Mouse (Mus musculus) CH12.LX (cell line): ENCODE data around the gene Ap1m1. TPM values are rescaled to one million over a fixed set of nuclear protein-coding genes. Genes with fewer than 3 reads are reported as not detected.

Experiments used
- DNase-seq: peaks from one replicate; pipeline ENCODE4 v3.0.0-alpha.2; 2013; ENCODE audit errors: extremely low read depth
- H3K27ac ChIP-seq: 2 replicates; pipeline ENCODE4 v1.5.1; 2012; ENCODE audit warnings: low read depth, mild to moderate bottlenecking, control low read depth, moderate library complexity; ENCODE audit not compliant: insufficient read depth
- H3K27me3 ChIP-seq: replicated peaks from 2 replicates; pipeline ENCODE3; 2012; ENCODE audit warnings: inconsistent platforms
- H3K36me3 ChIP-seq, 2 experiments: replicated peaks in 1 of 2; 2 replicates each; pipeline versions ENCODE3 to v1.6.1; 2012; ENCODE audit warnings: inconsistent platforms in 1 of 2, low read length in 1 of 2, mild to moderate bottlenecking in 1 of 2, mixed read lengths in 1 of 2, moderate library complexity in 1 of 2; ENCODE audit not compliant: control insufficient read depth in 1 of 2, insufficient read depth in 1 of 2
- H3K4me1 ChIP-seq, 2 experiments: 2 replicates each; pipeline ENCODE4 v1.6.1; 2012; ENCODE audit warnings: inconsistent platforms in 1 of 2, moderate library complexity in 1 of 2; ENCODE audit not compliant: insufficient read depth in 2 of 2, control insufficient read depth in 1 of 2
- H3K4me2 ChIP-seq: 2 replicates; pipeline ENCODE4 v1.6.1; 2012; ENCODE audit warnings: low read depth, mild to moderate bottlenecking, control low read depth; ENCODE audit not compliant: poor library complexity, insufficient read depth, severe bottlenecking
- H3K4me3 ChIP-seq, 3 experiments: fragments of 150-350 bp in 1 of 3; sonication (generic) in 1 of 3; replicated peaks in 1 of 3; 2 replicates each; pipeline versions ENCODE3 to v1.5.1; 2011 to 2012; ENCODE audit warnings: low read depth in 2 of 3, low read length in 2 of 3, mild to moderate bottlenecking in 2 of 3, moderate library complexity in 2 of 3, control low read depth in 1 of 3, improper control_type of control experiment in 1 of 3, inconsistent platforms in 1 of 3, mixed read lengths in 1 of 3; ENCODE audit not compliant: poor library complexity in 1 of 3
- H3K79me2 ChIP-seq: replicated peaks from 2 replicates; pipeline ENCODE4 v1.6.1; 2012; ENCODE audit warnings: mild to moderate bottlenecking, moderate library complexity; ENCODE audit not compliant: control insufficient read depth, poor library complexity, insufficient read depth, severe bottlenecking; ENCODE audit errors: extremely low read depth
- H3K9ac ChIP-seq: 2 replicates; pipeline ENCODE4 v1.6.1; 2012; ENCODE audit warnings: low read depth, mild to moderate bottlenecking, control low read depth, moderate library complexity; ENCODE audit not compliant: insufficient read depth
- H3K9me3 ChIP-seq: replicated peaks from 2 replicates; pipeline ENCODE3; 2012; ENCODE audit warnings: low read length, inconsistent platforms, mixed read lengths
- BHLHE40 ChIP-seq: IDR thresholded peaks from 2 replicates; pipeline ENCODE4 v1.6.1; 2011; ENCODE audit warnings: mild to moderate bottlenecking, low read depth, low read length, improper control_type of control experiment
- CHD1 ChIP-seq: IDR thresholded peaks from 2 replicates; pipeline ENCODE4 v1.6.1; 2012; ENCODE audit warnings: low read depth, low read length, improper control_type of control experiment, inconsistent platforms
- CHD2 ChIP-seq: IDR thresholded peaks from 2 replicates; pipeline ENCODE4 v1.6.1; 2011; ENCODE audit warnings: low read length, improper control_type of control experiment
- CTCF ChIP-seq, 2 experiments: IDR thresholded peaks in 1 of 2; conservative IDR thresholded peaks in 1 of 2; 2 replicates each; pipeline ENCODE4 v1.5.1; 2011 to 2012; ENCODE audit warnings: low read depth in 2 of 2, low read length in 2 of 2, improper control_type of control experiment in 1 of 2, inconsistent platforms in 1 of 2, mild to moderate bottlenecking in 1 of 2, moderate library complexity in 1 of 2
- E2F4 ChIP-seq: IDR thresholded peaks from 2 replicates; pipeline ENCODE4 v1.6.1; 2011; ENCODE audit warnings: low read depth, low read length, improper control_type of control experiment; ENCODE audit not compliant: insufficient replicate concordance
- ELF1 ChIP-seq: IDR thresholded peaks from 2 replicates; pipeline ENCODE4 v1.6.1; 2014; ENCODE audit warnings: low read depth, mild to moderate bottlenecking, inconsistent platforms, low read length, improper control_type of control experiment
- ETS1 ChIP-seq: conservative IDR thresholded peaks from 2 replicates; pipeline ENCODE4 v1.6.1; 2012; ENCODE audit warnings: low read depth, mild to moderate bottlenecking, inconsistent platforms, low read length, improper control_type of control experiment, moderate library complexity
- GABPA ChIP-seq: IDR thresholded peaks from 2 replicates; pipeline ENCODE4 v1.6.1; 2012; ENCODE audit warnings: low read depth, low read length, improper control_type of control experiment, inconsistent platforms; ENCODE audit not compliant: insufficient replicate concordance
- HCFC1 ChIP-seq: IDR thresholded peaks from 2 replicates; pipeline ENCODE4 v1.6.1; 2012; ENCODE audit warnings: low read depth, mild to moderate bottlenecking, inconsistent platforms, low read length, improper control_type of control experiment
- IRF4 ChIP-seq: IDR thresholded peaks from 2 replicates; pipeline ENCODE4 v1.6.1; 2014; ENCODE audit warnings: low read depth, mild to moderate bottlenecking, inconsistent platforms, low read length, improper control_type of control experiment
- JUN ChIP-seq: IDR thresholded peaks from 2 replicates; pipeline ENCODE4 v1.6.1; 2011; ENCODE audit warnings: low read depth, mild to moderate bottlenecking, low read length, improper control_type of control experiment, moderate library complexity; ENCODE audit not compliant: insufficient read depth
- KAT2A ChIP-seq: IDR thresholded peaks from 2 replicates; pipeline ENCODE4 v1.6.1; 2012; ENCODE audit warnings: low read length, improper control_type of control experiment, inconsistent platforms; ENCODE audit not compliant: insufficient replicate concordance
- MAFK ChIP-seq: IDR thresholded peaks from 2 replicates; pipeline ENCODE4 v1.6.1; 2011; ENCODE audit warnings: low read length, improper control_type of control experiment; ENCODE audit not compliant: insufficient replicate concordance
- MAZ ChIP-seq: IDR thresholded peaks from 2 replicates; pipeline ENCODE4 v1.6.1; 2012; ENCODE audit warnings: low read depth, mild to moderate bottlenecking, inconsistent platforms, low read length, improper control_type of control experiment, moderate library complexity
- MEF2A ChIP-seq: IDR thresholded peaks from 2 replicates; pipeline ENCODE4 v1.6.1; 2014; ENCODE audit warnings: low read depth, mild to moderate bottlenecking, inconsistent platforms, low read length, improper control_type of control experiment, borderline replicate concordance
- MXI1 ChIP-seq: IDR thresholded peaks from 2 replicates; pipeline ENCODE4 v1.6.1; 2011; ENCODE audit warnings: mild to moderate bottlenecking, low read depth, low read length, improper control_type of control experiment
- MYC ChIP-seq: IDR thresholded peaks from 2 replicates; pipeline ENCODE4 v1.6.1; 2011; ENCODE audit warnings: low read depth, mild to moderate bottlenecking, improper control_type of control experiment, low read length
- NRF1 ChIP-seq: IDR thresholded peaks from 2 replicates; pipeline ENCODE4 v1.6.1; 2014; ENCODE audit warnings: low read depth, mild to moderate bottlenecking, inconsistent platforms, low read length, improper control_type of control experiment, moderate library complexity
- POLR2AphosphoS2 ChIP-seq: IDR thresholded peaks from 2 replicates; pipeline ENCODE4 v1.6.1; 2011; ENCODE audit warnings: low read depth, low read length, improper control_type of control experiment
- RAD21 ChIP-seq: IDR thresholded peaks from 2 replicates; pipeline ENCODE4 v1.6.1; 2011; ENCODE audit warnings: low read depth, mild to moderate bottlenecking, low read length, improper control_type of control experiment, moderate library complexity
- RCOR1 ChIP-seq: conservative IDR thresholded peaks from 2 replicates; pipeline ENCODE4 v1.6.1; 2012; ENCODE audit warnings: low read depth, mild to moderate bottlenecking, inconsistent platforms, low read length, improper control_type of control experiment
- SIN3A ChIP-seq: IDR thresholded peaks from 2 replicates; pipeline ENCODE4 v1.6.1; 2012; ENCODE audit warnings: low read length, improper control_type of control experiment, inconsistent platforms
- SMC3 ChIP-seq: IDR thresholded peaks from 2 replicates; pipeline ENCODE4 v1.6.1; 2011; ENCODE audit warnings: low read depth, low read length, improper control_type of control experiment
- TBP ChIP-seq: conservative IDR thresholded peaks from 2 replicates; pipeline ENCODE4 v1.6.1; 2011; ENCODE audit warnings: low read depth, low read length, improper control_type of control experiment
- TCF12 ChIP-seq: IDR thresholded peaks from 2 replicates; pipeline ENCODE4 v1.6.1; 2014; ENCODE audit warnings: low read depth, mild to moderate bottlenecking, inconsistent platforms, low read length, improper control_type of control experiment
- UBTF ChIP-seq: IDR thresholded peaks from 2 replicates; pipeline ENCODE4 v1.6.1; 2012; ENCODE audit warnings: low read depth, mild to moderate bottlenecking, inconsistent platforms, low read length, improper control_type of control experiment, moderate library complexity
- USF1 ChIP-seq: IDR thresholded peaks from 2 replicates; pipeline ENCODE4 v1.6.1; 2014; ENCODE audit warnings: low read depth, mild to moderate bottlenecking, inconsistent platforms, low read length, improper control_type of control experiment
- USF2 ChIP-seq: conservative IDR thresholded peaks from 2 replicates; pipeline ENCODE4 v1.6.1; 2011; ENCODE audit warnings: low read depth, low read length, improper control_type of control experiment
- ZC3H11A ChIP-seq: IDR thresholded peaks from 2 replicates; pipeline ENCODE4 v1.6.1; 2012; ENCODE audit warnings: low read depth, mild to moderate bottlenecking, inconsistent platforms, low read length, improper control_type of control experiment
- ZNF384 ChIP-seq: IDR thresholded peaks from 2 replicates; pipeline ENCODE4 v1.6.1; 2012; ENCODE audit warnings: low read depth, low read length, improper control_type of control experiment, inconsistent platforms
- dilution Hi-C: fragments of 300-500 bp; cut with MboI; formaldehyde crosslinking; loops from 2 replicates; pipeline ENCODE4 v1.14.3; 2020; ENCODE audit warnings: low sequenced_read_pairs; ENCODE audit not compliant: extremely low pct_unique_long_range_greater_than_20kb, extremely low pct_ligation_motif_present
- in situ Hi-C: fragments of 300-500 bp; cut with MboI; formaldehyde crosslinking; loops from 3 replicates; pipeline ENCODE4 v1.14.3; 2019; ENCODE audit warnings: low sequenced_read_pairs, low pct_ligation_motif_present, low pct_unique_long_range_greater_than_20kb, mixed read lengths
- polyA plus RNA-seq: library from polyadenylated mRNA; unstranded; fragments of >175 nt; gene quantifications from 2 replicates; pipeline ENCODE4 v1.2.1, GENCODE M21; 2012; ENCODE audit warnings: low read depth; ENCODE audit not compliant: insufficient read length
- total RNA-seq, 2 experiments: library from RNA; depleted of rRNA; stranded (reverse); fragments of 300-350 nt in 1 of 2; fragments of >200 nt in 1 of 2; gene quantifications; 2 replicates each; pipeline ENCODE4 v1.2.3; 2012 to 2014

Gene Ap1m1
- total and polyA plus RNA-seq, 3 experiments, result 20.1 to 86.1 (median 30.3) TPM

- dilution Hi-C loops, result no loop called here
- H3K4me1 ChIP-seq, result peaks cover 21 to 87% of the 10 kb centered on the region in 2 experiments
- H3K9ac ChIP-seq, result no peak overlapping the region
These were observed 33.4 kb downstream of the Ap1m1 start for GRCm38 (mm10) chr8:72273111-72273770.

GRCm38 (mm10) chr8:72273807-72274206 lies 34.0 kb downstream of the Ap1m1 start:
- no peak overlapping the region for H3K9ac ChIP-seq
- no peaks in the 10 kb centered on the region for H3K36me3 ChIP-seq
- peaks cover 21 to 85% of the 10 kb centered on the region in 2 experiments for H3K4me1 ChIP-seq
- in situ Hi-C loops, result no loop called here
- dilution Hi-C loops, result no loop called here
- peaks cover 2% of the 10 kb centered on the region for H3K9me3 ChIP-seq
- DNase-seq, result peak; percentile 87
- H3K79me2 ChIP-seq, result no peaks in the 10 kb centered on the region
- H3K27me3 ChIP-seq, result no peaks in the 10 kb centered on the region
- peak overlapping the region; percentile 57 for H3K4me2 ChIP-seq
- no peak overlapping the region for H3K4me3 ChIP-seq
- no peak overlapping the region for H3K27ac ChIP-seq
- TF ChIP-seq ELF1, result peak; percentile 40
- no peak for TF ChIP-seq USF1
- peak; percentile 62 for TF ChIP-seq SIN3A
- no peak; the same call in 1 of the 2 replicates for TF ChIP-seq MAZ
- peak; percentile 78; the same call in 1 of the 2 replicates for TF ChIP-seq MEF2A
- no peak for TF ChIP-seq HCFC1
- TF ChIP-seq ZNF384, result 0 out of 2 replicates have a peak, but pooled peaks have one; percentile 8
- no peak for TF ChIP-seq UBTF
- TF ChIP-seq TBP, result no peak
- no peak for TF ChIP-seq POLR2AphosphoS2
- no peak for TF ChIP-seq KAT2A
- TF ChIP-seq NRF1, result no peak
- TF ChIP-seq JUN, result 0 out of 2 replicates have a peak, but pooled peaks have one; percentile 14
- peak; percentile 9; the same call in 1 of the 2 replicates for TF ChIP-seq MAFK
- TF ChIP-seq ETS1, result peak; percentile 69
- no peak for TF ChIP-seq USF2
- TF ChIP-seq CTCF (conservative IDR thresholded peaks at IDR 0.05 in 1 of 2, IDR thresholded peaks at IDR 0.05 in 1 of 2; ENCODE audit: low read depth in 2 of 2, low read length in 2 of 2), result 0 out of 4 replicates have a peak, but pooled peaks of 1 of the 2 experiments have one; percentile 6
- TF ChIP-seq CHD2, result no peak; the same call in 1 of the 2 replicates
- no peak for TF ChIP-seq MYC
- TF ChIP-seq RAD21, result peak; percentile 0; the same call in 1 of the 2 replicates
- peak; percentile 44; the same call in 1 of the 2 replicates for TF ChIP-seq RCOR1
- TF ChIP-seq SMC3, result peak; percentile 1; the same call in 1 of the 2 replicates
- no peak for TF ChIP-seq CHD1
- TF ChIP-seq TCF12, result peak; percentile 88
- no peak for TF ChIP-seq E2F4
- TF ChIP-seq MXI1, result peak; percentile 52; the same call in 1 of the 2 replicates
- TF ChIP-seq ZC3H11A, result no peak
- TF ChIP-seq IRF4, result peak; percentile 75
- no peak for TF ChIP-seq GABPA

More at GRCm38 (mm10) chr8:72273111-72273770, 33.4 kb downstream of the Ap1m1 start:
- TF ChIP-seq USF1, result no peak
- TF ChIP-seq CTCF (conservative IDR thresholded peaks at IDR 0.05 in 1 of 2, IDR thresholded peaks at IDR 0.05 in 1 of 2; ENCODE audit: low read depth in 2 of 2, low read length in 2 of 2), result peak; percentile 14 to 18; a peak in 1 of 4 replicates
- TF ChIP-seq ZC3H11A, result no peak
- peak; percentile 79 for TF ChIP-seq CHD2
- TF ChIP-seq BHLHE40, result no peak
- peak; percentile 57 for DNase-seq
- H3K4me2 ChIP-seq, result peak overlapping the region; percentile 57
- no peaks in the 10 kb centered on the region for H3K36me3 ChIP-seq
- H3K9me3 ChIP-seq, result peaks cover 2% of the 10 kb centered on the region
- in situ Hi-C loops, result no loop called here
- H3K27me3 ChIP-seq, result no peaks in the 10 kb centered on the region
- no peaks in the 10 kb centered on the region for H3K79me2 ChIP-seq
- no peak overlapping the region for H3K27ac ChIP-seq
- H3K4me3 ChIP-seq, result no peak overlapping the region
